Mouse (Mus musculus) monocyte, adult 5-6 weeks (primary cell): Measurements from ENCODE around the gene Mlxipl. TPM values are rescaled to one million over a fixed set of nuclear protein-coding genes. Genes with fewer than 3 reads are reported as not detected.

ENCODE experiments used
- ATAC-seq: fragments of 153-309, 156-312 bp; replicated peaks from 2 replicates; pipeline ENCODE4 v1.8.0; 2017; ENCODE audit warnings: mild to moderate bottlenecking; ENCODE audit not compliant: low TSS enrichment, insufficient number of reproducible peaks, severe bottlenecking, poor library complexity, low FRiP score
- total RNA-seq: library from RNA; stranded (forward); fragments of 200-1000, 200-491, 200-594 nt; gene quantifications from 3 replicates; pipeline ENCODE4 v1.2.3, GENCODE M21; 2017

Mlxipl gene
- total RNA-seq, 1 experiment from 2014 or later = 0.57 TPM

DNA sequence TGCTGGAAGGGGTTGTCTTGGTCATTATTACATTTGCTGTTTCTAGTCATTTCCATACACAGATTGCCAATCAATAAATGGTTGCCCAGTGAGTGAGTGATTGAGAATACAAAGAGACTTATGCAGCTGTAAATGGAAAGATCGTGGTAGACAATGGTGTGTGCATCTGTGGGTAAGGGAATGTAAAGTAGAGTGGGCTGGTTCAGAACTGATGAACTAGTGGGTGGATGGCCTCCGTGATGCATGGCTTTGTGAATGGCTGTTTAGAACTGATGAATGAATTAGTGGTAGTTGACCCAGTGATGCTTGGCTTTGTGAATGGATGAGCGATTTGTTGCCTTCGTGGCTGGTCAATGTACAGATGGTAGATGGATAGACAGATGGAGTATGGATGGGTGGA lies 40.1 kb downstream of the Mlxipl start:
- ATAC-seq = no peak

DNA sequence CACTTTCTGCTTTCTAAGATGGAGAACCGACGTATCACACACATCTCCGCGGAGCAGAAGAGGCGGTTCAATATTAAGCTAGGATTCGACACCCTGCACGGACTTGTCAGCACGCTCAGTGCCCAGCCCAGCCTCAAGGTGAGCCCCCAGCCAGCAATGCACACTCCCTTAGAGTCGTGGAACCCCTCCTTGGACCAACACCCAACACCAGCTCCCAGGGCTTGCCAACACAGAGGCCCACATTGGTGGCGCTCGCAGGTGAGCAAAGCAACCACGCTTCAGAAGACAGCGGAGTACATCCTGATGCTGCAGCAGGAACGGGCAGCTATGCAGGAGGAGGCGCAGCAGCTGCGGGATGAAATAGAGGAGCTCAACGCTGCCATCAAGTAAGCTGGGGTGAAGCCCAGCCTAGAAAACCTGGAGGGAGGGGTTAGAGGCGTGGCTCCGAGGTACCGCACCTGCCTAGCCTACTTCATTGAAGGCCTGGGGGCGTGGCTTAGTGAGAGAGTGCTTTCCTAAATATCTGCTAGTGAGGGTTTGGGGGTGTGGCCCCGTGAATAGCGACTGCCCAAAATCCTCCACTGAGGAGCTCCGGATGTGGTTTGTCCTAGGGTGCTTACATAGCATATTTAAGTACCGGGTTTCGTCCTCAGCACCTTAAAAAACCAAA lies 44.2 kb downstream of the Mlxipl start:
- peak; percentile 45 for ATAC-seq

DNA sequence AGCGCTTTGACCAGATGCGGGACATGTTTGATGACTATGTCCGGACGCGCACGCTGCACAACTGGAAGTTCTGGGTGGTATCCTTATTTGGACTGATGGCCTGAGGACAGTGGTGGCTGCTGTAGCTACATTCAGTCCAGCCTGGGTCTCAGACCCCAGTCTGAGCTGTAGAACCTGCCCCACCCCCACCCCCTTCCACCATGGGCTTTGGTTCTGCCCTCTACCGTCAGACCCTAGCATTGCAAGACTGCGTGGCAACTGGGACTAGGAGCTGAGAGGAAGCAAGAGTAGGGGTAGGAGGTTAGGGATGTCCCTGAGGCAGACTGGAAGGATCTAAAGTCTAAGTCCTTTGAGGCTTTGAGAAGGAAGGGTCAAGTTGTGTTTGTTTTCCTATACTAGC lies 44.8 kb downstream of the Mlxipl start:
- peak; percentile 61 for ATAC-seq

DNA sequence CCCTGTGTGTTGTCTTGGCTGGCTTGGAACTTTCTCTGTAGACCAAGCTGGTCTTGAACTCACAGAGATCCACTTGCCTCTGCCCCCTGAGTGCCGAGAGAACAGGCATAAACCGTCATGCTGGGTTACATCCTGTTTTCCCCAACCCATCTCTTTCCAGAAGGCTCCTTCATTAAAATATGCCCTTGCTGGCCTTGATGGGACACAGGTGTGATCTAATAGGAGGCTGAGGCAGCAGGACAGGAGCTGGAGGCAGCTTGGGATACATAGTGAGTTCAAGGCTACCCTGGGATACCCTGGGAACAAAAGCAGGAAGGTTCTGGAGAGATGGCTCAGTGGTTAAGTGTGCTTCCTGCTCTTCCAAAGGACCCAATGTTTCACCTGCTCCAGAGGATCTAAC lies 50.2 kb downstream of the Mlxipl start:
- no peak for ATAC-seq

DNA sequence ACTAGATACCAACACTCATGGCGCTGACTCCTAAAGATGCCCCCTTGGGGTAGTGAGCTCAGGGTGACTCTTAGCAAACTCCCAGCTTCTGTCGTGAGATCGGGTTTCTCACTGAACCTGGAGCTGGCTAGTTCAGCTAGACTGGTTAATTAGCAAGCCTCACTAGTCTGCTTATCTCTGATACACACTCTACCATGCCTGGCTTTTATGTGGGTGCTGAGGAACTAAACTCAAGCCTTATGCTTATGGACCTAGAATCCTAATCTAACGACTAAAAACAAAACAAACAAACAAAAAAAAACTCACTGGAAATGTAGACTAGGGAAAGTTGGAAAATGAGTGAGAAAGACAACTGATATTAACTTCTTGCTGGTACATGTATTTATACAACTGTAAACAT lies 54.8 kb downstream of the Mlxipl start:
- ATAC-seq = no peak

DNA sequence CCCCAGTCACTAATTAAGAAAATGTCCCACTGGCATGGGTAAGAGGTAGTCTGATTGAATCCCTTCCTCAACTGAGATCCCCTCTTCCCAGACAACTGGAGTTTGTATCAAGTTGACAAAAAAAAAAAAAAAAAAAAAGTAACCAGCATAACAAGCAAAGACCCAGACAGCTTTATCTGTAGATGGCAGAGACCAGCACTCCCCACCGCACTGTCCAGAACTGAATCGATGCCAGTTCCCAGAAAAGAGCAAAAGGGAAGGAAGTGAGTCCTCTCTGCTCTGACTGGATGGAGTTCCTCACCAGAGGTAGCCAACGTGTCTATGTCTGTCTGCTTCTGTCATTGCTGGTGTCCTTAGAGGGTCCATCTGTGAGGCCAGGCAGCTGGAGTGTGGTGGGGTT lies 55.8 kb downstream of the Mlxipl start:
- no peak for ATAC-seq

DNA sequence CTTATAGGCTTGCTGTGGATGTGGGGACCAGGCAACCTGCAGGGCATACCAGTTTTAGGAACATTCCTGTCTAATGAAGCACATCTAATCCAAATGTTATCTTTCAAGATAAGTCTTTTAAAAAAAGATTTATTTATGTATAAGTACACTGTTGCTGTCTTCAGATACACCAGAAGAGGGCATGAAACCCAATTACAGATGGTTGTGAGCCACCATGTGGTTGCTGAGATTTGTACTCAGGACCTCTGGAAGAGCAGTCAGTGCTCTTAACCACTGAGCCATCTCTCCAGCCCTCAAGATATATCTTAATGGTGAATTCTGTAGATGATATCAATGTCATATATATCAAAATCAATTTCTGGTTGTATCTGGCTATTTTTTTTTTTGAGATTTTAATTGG lies 56.3 kb downstream of the Mlxipl start:
- ATAC-seq = no peak

DNA sequence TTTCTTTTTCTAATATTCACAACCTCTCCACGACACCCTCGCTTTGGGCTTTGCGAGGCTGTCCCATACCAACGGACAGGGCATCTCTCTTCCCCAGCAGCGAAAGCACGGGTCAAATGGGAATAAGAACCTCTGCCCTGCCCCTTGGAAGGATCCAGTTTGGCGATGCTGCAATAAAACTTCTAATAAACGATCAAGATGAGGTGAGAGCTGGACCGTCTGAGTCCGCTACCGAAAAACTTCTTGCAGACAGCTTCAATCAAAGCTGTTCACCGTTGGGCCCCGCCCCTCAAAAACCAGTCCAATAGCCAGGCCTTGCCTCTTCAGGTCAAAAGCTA lies 59.0 kb downstream of the Mlxipl start:
- no peak for ATAC-seq

DNA sequence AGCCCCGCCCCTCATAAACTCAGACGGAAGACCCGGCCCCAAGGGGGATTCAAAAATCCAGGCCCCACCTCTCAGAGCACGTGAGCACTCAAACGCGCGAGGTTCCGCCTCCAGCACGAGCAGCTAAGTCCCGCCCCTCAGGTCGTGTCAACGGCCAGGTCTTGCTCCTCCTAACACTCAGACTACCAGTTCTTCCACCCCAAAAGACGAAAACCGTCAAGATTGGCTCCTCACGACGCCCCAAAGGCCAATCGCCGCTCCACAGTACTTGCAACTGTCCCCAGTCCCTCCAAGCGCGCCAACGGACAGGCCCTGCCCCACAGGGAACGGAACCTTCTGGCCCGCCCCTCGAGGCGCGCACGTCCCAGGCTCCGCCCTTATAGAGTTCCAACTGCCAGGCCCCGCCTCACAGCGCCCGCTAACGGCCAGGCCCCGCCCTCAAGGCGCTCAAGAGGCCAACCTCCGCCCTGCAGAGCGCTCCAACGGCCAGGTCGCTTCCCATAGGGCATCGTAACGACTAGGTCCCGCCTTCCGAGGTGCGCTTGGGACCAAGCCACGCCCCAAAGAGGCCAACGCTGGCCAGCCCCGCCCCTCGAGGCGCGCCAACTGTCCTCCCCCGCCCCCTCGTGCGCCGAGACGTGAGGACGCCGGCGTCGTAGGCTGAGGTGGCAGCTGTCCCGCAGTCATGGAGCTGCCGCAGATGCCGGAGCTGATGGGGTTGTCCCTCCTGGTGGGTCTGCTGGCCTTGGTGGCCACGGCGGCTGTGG lies 59.5 kb downstream of the Mlxipl start, which contains the start of gene Tbl2:
Gene Tbl2 (plus strand): TSS at position 605 of the 767 bp plus-strand sequence.
- ATAC-seq = peak; percentile 92

DNA sequence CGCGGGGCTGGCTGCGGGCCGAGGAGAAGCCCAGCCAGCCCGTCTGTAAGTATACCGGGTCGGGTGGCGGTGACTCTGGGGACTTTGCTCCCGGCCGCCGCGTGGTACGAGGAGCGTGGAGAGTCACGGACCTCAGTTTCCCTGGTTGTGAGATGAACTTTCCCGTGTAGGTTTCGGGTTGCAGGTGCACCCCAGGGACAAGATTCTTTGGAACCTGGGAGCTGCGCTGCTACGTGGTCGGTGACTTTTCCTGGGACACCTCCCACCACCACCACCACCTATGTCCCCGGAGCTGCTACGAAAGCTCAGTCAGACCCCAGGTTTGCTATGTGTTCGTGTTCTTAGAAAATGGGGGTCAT lies 60.1 kb downstream of the Mlxipl start:
- ATAC-seq = no peak

DNA sequence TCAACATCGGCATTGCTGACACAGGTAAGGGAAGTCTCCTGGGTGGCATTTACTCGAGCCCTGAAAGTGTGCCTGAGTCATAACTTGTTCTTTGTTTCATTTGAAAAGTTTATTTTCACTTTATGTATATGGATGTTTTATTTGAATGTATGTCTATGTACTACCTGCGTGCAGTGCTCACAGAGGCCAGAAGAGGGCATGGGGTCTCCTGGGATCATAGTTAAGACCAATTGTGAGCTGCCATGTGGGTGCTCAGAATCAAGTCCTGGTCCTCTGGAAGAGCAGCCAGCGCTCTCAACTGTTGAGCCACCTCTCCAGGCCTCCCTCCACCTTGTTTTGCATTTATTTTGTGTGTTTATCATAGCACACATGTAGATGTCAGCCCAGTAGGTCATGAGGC lies 66.8 kb downstream of the Mlxipl start:
- no peak for ATAC-seq

DNA sequence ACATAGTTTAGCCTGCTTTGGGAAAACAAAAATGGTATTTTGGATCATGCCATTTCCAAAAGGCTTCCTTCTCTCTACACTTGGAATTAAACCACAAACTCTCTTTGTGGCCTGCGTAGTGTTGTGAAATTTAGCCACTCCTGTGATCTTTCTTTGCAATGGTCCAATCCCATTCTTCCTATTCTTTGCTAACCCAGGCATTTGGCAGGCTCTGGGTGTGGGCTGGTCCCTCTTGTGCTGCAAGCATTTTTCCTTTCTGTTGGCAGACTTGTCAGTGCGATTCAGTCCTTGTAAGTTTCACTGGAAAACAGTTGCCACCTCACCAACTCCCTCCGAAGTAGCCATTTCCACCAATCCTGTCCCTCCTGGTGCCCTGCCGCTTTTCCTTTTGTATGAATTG lies 71.5 kb downstream of the Mlxipl start:
- ATAC-seq = no peak

DNA sequence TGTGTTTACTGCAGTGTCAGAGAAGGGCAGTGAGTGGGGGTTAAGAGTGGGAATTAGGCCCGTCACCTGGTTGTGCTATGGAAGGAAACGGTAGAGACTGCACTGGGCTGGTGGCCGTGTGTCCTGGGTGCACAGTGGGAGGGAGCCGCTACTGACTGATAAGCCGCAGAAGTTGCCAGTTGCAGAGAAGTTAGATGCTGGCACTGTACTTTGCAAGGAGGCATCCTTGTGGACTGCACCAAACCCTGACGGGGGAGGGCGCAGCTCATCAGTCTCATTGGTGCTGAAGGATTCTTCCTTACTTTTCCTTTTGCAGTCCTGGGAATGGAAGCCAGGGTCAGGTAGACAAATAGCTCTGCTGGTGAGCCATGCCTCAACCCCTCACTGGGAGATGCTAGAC lies 72.0 kb downstream of the Mlxipl start:
- no peak for ATAC-seq

DNA sequence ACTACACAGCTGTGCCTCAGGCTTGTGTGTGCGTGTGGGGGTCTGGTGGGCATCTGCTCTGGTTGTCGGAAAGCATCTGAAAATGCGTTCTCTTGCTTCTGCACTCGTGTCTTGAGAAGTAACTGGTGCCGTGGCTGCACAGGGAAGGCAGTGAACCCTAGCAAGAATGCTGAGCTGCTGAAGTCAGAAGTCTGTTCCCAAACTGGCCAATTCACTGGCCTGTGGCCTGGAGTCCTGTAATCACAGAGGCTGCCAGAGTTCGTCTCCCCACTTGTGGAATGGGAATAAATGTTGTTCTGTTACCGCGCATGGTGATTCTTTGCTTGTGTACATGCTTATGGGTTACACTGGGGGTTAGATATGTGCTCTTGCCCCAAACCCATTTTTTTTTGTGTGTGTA lies 72.7 kb downstream of the Mlxipl start:
- ATAC-seq = no peak

DNA sequence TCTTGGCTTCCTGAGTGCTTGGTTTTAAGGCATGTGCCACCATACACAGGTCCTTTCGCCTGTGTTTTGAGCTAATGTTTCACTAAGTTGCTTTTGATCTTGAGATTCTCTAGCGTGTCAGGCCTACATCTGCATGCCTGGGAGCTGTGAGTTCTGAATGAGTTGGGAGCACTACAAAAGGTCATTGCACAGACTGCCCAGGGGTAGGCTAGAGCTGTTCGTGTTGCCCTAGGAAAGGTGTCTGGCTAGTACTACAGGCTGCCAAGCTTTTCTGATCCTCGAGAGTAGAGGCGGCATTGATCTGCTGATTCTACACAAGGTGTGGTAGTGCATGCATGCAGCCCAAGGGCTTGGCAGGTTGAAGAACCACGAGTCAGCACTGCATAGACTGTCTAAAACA lies 73.1 kb downstream of the Mlxipl start:
- no peak for ATAC-seq

DNA sequence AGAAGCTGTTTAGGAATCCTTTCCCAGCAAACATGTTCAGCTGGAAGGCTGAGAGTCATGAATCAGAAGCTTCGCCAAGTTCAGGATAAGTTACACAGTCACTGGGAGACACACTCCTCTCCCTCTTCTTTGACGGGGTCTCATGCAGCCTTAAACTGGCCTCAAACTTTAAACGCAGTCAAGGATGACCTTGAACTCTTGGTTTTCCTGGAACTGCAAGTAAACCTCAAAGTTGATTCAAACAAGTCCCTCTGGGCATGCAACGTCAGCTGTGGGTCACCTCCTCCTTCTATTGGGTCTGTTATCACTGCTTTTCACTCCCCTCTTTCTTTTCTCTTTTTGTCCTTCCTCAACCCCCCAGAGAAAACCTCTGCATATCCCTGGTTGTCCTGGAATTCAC lies 77.2 kb downstream of the Mlxipl start:
- no peak for ATAC-seq

DNA sequence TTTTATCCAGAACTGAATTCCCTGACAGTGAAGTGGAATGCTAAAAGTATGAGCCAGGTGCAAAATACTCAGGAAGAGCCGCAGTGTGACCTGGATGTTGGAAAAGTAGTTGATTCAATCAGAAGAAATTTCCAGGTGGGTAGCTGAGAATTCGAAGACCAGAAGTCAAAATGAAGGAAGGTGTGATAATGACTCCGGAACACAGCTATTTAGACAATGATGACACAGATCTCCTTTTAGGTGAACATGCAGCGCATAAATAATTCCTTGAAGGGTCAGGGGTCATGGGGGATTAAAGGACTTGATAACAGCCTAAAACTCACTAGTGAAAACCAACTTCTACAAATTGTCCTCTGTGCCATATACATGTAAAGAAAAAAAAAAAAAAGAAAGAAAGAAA lies 77.8 kb downstream of the Mlxipl start:
- no peak for ATAC-seq

DNA sequence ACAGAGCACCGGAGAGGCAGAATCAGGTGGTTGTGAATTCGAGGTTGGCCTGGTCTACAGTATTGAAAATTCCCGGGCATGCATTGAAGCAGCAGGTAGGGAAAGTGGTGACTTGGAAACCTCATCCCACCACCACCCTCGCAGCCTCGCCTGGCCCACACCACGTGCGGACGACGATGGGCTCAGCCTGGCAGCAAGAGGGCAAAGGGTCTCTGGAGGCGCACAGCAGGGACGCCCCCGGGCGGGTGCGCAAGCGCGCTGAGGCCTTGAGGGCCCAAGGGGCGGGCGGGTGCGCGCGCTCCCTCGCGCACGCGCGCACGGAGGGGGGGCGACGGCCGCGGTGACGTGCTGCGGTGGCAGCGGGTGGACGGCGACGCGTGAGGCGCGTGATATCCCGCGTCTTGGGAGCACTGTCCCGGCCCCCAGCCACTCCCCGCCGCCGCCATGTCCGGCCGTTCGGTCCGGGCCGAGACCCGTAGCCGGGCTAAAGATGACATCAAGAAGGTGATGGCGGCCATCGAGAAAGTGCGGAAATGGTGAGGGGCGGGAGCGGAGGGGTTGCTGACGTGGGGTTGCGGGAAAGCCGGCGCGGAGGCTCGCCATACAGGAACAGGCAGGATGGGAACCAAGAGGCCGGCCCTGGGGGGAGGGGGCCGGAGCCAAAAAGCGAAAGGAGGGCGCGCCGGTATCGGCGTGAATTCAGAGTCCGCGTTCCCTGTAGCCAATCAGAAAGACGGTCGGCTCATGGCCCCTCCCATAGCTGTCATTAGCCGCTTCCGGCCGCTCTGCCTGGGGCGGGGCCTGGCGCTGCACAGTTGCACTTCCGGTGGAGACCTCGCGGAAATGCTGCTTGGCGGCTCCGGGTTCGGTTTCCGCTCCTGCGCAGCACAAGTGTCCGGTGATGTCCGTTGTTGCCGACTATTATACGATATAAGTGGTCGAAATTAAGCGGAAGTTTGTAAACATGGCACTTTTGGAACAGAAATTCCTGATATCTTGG lies 78.7 kb downstream of the Mlxipl start, which contains the start of gene Bcl7b:
Gene Bcl7b (plus strand): TSS at position 221 of the 1,000 bp plus-strand sequence.
- ATAC-seq = peak; percentile 96

DNA sequence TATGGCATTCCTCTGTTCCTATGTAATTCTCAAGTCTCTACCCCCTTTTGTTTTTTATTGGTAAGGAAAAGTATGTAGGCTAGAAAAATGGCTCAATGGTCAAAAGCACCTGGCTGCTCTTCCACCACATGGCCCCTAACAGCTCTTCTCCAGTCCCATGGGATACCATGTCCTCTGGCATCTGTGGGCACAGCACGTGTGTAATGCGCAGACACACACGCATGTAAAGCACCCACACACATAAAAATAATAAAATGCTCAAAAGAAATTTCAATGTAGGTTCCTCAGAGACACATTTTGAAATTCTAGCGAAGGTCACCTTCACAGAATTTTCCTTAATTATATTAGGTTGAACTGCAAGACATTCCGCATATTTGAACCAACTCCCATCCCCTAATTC lies 79.8 kb downstream of the Mlxipl start:
- no peak for ATAC-seq
